Mouse (Mus musculus): Measurements from ENCODE around the gene Nmral1. TPM values are rescaled to one million over a fixed set of nuclear protein-coding genes. Genes with fewer than 3 reads are reported as not detected.
A peak's percentile ranks its signal among the peaks of the same experiment; 100 is the strongest.

Nmral1 gene
- total and polyA plus RNA-seq, 3 experiments, result 54.6 to 60.4 TPM; not detected in 1

DNA sequence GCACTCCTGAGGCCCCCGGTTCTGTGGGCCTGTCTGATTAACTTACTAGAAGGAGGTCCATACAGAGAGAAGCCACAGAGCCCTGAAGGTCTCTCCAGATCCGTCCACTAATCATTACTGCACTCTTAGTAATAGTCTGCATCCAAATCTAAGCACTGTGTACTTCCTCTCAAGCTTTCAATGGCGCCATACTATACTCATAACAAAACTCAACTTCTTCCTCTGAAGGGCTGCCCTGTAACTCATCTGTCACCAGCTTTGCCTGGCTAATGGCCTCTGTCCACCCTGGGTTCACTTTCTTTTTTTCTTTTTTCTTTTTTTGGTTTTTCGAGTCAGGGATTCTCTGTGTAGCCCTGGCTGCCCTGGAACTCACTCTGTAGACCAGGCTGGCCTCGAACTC lies 41.1 kb downstream of the Nmral1 start:
- no peaks in the 10 kb centered on the region for H3K9me3 ChIP-seq (replicated peaks; ENCODE audit: insufficient read depth, low read length)
- peaks cover 17% of the 10 kb centered on the region for H3K79me2 ChIP-seq (ENCODE audit: control insufficient read depth, insufficient read depth, low read length, poor library complexity)
- H3K27ac ChIP-seq (ENCODE audit: control insufficient read depth, low read depth, low read length), result peak overlapping the region; percentile 13
- H3K27me3 ChIP-seq (ENCODE audit: control insufficient read depth in 1 of 2, insufficient read depth in 2 of 2, low read length in 2 of 2), result no peaks in the 10 kb centered on the region
- peak; percentile 32 for DNase-seq (ENCODE audit: low read depth, low spot score)
- H3K4me3 ChIP-seq (ENCODE audit: control insufficient read depth in 1 of 2, insufficient read depth in 1 of 2, low read depth in 2 of 2, low read length in 2 of 2), result peak overlapping the region; percentile 88 to 94; a peak in 3 of 4 replicates
- H3K9ac ChIP-seq (ENCODE audit: control insufficient read depth, low read depth, low read length, poor library complexity, severe bottlenecking), result peak overlapping the region; percentile 81
- TF ChIP-seq SIN3A (IDR thresholded peaks at IDR 0.05; ENCODE audit: low read length) (no peak), RCOR1 (IDR thresholded peaks at IDR 0.05; ENCODE audit: low read depth, low read length) (no peak), TCF12 (IDR thresholded peaks at IDR 0.05; ENCODE audit: low read depth, low read length) (no peak), ZKSCAN1 (IDR thresholded peaks at IDR 0.05; ENCODE audit: low read depth, low read length) (no peak), USF2 (IDR thresholded peaks at IDR 0.05; ENCODE audit: borderline replicate concordance in 1 of 2, insufficient read depth in 1 of 2, low read depth in 1 of 2, low read length in 2 of 2) (no peak), E2F4 (IDR thresholded peaks at IDR 0.05; ENCODE audit: borderline replicate concordance, low read depth, low read length) (no peak), TBP (IDR thresholded peaks at IDR 0.05; ENCODE audit: low read depth, low read length) (no peak), MAFK (IDR thresholded peaks at IDR 0.05; ENCODE audit: borderline replicate concordance, low read depth, low read length) (no peak), ELF1 (IDR thresholded peaks at IDR 0.05; ENCODE audit: low read depth, low read length) (no peak)
- peaks cover 10 to 33% of the 10 kb centered on the region in 2 experiments for H3K4me1 ChIP-seq (ENCODE audit: control insufficient read depth in 1 of 2, insufficient read depth in 2 of 2, low read length in 2 of 2)
- H3K36me3 ChIP-seq (ENCODE audit: control insufficient read depth in 1 of 2, insufficient read depth in 2 of 2, low read length in 2 of 2), result peaks cover 6 to 47% of the 10 kb centered on the region in 2 experiments

DNA sequence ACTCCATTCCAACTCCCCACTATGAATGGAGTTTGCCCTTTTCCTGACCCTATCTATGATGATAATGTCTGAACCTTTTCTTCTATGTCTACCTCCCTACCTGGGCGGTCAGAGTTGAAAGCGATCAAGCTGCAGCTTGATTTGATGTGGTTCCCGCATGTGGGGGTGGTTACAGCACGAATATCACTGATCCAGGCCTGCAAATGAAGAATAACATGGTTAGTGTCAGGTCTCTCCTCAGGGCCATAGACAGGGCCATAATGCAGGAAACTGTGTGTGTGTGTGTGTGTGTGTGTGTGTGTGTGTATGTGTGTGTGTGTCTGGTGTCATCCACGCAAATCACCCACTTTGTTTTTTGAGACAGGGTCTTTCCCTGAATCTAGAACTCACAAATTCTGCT lies 42.3 kb downstream of the Nmral1 start:
- H3K9me3 ChIP-seq (replicated peaks; ENCODE audit: insufficient read depth, low read length), result no peaks in the 10 kb centered on the region
- peaks cover 10 to 25% of the 10 kb centered on the region in 2 experiments for H3K4me1 ChIP-seq (ENCODE audit: control insufficient read depth in 1 of 2, insufficient read depth in 2 of 2, low read length in 2 of 2)
- no peak overlapping the region for H3K27ac ChIP-seq (ENCODE audit: control insufficient read depth, low read depth, low read length)
- no peak for TF ChIP-seq NELFE (IDR thresholded peaks at IDR 0.05; ENCODE audit: low read depth, low read length)
- no peak for TF ChIP-seq MXI1 (IDR thresholded peaks at IDR 0.05; ENCODE audit: low read depth, low read length)
- TF ChIP-seq EP300 (IDR thresholded peaks at IDR 0.05; ENCODE audit: low read depth in 1 of 2, low read length in 2 of 2), result no peak
- TF ChIP-seq TCF12 (IDR thresholded peaks at IDR 0.05; ENCODE audit: low read depth, low read length), result no peak
- no peak for TF ChIP-seq CTCF (IDR thresholded peaks at IDR 0.05 in 2 of 3, conservative IDR thresholded peaks at IDR 0.05 in 1 of 3; ENCODE audit: control insufficient read depth in 1 of 3, insufficient read depth in 1 of 3, low read depth in 2 of 3, low read length in 3 of 3, poor library complexity in 1 of 3, severe bottlenecking in 1 of 3)
- TF ChIP-seq MYC (IDR thresholded peaks at IDR 0.05; ENCODE audit: low read depth, low read length), result no peak
- TF ChIP-seq POLR2AphosphoS2 (IDR thresholded peaks at IDR 0.05; ENCODE audit: low read length), result no peak
- TF ChIP-seq E2F4 (IDR thresholded peaks at IDR 0.05; ENCODE audit: borderline replicate concordance, low read depth, low read length), result no peak
- no peak for TF ChIP-seq GABPA (IDR thresholded peaks at IDR 0.05; ENCODE audit: low read depth, low read length)
- no peak for TF ChIP-seq HCFC1 (IDR thresholded peaks at IDR 0.05; ENCODE audit: low read depth, low read length)
- TF ChIP-seq ETS1 (IDR thresholded peaks at IDR 0.05; ENCODE audit: low read depth, low read length), result no peak
- peaks cover 12 to 36% of the 10 kb centered on the region in 2 experiments for H3K36me3 ChIP-seq (ENCODE audit: control insufficient read depth in 1 of 2, insufficient read depth in 2 of 2, low read length in 2 of 2)
- no peak overlapping the region for H3K9ac ChIP-seq (ENCODE audit: control insufficient read depth, low read depth, low read length, poor library complexity, severe bottlenecking)
- H3K27me3 ChIP-seq (ENCODE audit: control insufficient read depth in 1 of 2, insufficient read depth in 2 of 2, low read length in 2 of 2), result no peaks in the 10 kb centered on the region
- DNase-seq (ENCODE audit: low read depth, low spot score), result no peak
- peaks cover 17% of the 10 kb centered on the region for H3K79me2 ChIP-seq (ENCODE audit: control insufficient read depth, insufficient read depth, low read length, poor library complexity)
- H3K4me3 ChIP-seq (ENCODE audit: control insufficient read depth in 1 of 2, insufficient read depth in 1 of 2, low read depth in 2 of 2, low read length in 2 of 2), result no peak overlapping the region
